ENCODE assay signal across 10 mouse cellular contexts in the genomic region with DNA sequence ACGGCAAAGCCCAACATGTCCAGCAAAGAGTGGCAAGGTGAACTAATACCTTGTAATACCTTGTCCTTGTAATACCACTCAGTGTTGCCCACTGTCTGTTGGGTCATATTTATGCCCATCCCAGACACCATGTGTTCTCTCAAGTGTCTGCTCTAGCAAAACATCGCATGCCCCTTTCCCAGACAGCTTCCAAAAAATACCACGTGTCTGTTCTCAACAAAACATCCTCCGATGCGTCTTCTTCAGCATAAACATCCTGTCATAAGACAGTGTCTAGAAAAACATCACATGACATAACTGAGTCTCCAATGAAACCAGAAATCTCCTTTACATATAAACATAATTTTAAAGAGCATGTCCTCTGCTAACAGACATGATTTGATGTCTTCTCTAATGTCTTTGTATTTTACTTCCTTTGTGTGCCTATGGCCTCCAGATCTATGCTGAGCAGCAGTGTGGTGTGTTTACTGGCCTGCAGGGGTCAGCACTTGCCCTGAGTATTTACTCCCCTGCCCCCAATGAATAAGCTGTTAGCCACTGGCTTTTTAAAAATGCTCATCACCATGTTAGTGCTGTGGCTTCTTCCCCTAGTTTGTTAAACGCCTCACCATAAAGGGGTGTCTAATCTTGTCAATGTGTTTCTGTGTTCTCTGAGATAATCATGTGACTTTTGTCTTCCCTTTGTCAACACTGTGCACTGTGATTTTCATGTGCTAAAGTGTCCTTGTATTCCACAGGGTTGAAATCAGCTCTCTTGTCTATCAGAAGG. TPM values are rescaled to one million over a fixed set of nuclear protein-coding genes. Genes with fewer than 3 reads are reported as not detected.
DNase-seq lines count a peak whose midpoint lies in the region; ATAC-seq and TF ChIP-seq lines count a peak whose summit lies in the region.
"Not testable (repeated sequence)": the region's sequence is repeated elsewhere in the genome, so short reads cannot be mapped to it uniquely, and the experiment has no call there.
"Had no signal": no experiment of that assay in that cellular context is flagged by ENCODE, and none has a peak within 500 bp of the region (broad histone marks: within the 10 kb centered on the region; RNA-seq: fewer than 3 reads in every experiment).

No protein-coding gene starts in this region.

- not testable (repeated sequence) for H3K9me3 ChIP-seq in forebrain, embryonic 14.5 days (replicated peaks; ENCODE audit: control insufficient read depth, low read length); hindbrain, embryonic 10.5 days

- H3K27me3 ChIP-seq in cerebellum, adult 2 months (ENCODE audit: control insufficient read depth, insufficient read depth, low read length); forebrain, embryonic 14.5 days (replicated peaks; ENCODE audit: control insufficient read depth, insufficient read depth, low read length); hindbrain, embryonic 10.5 days (ENCODE audit: insufficient read depth, poor library complexity, severe bottlenecking): not testable (repeated sequence)

- peak; percentile 29 for DNase-seq in Muller cell, postnatal 12 days (ENCODE audit: inconsistent ontology term)
- DNase-seq in cerebellum, adult 2 months, result peak; percentile 41 to 42
- peak; percentile 73 for DNase-seq in forebrain, embryonic 14.5 days (ENCODE audit: low spot score)
- DNase-seq in hindbrain, embryonic 10.5 days (ENCODE audit: low spot score), result peak; percentile 50
- peak in 1 of 2 experiments; percentile 16 for DNase-seq in left cerebral cortex, adult 2 months (ENCODE audit: extremely low spot score in 1 of 2, low spot score in 2 of 2)
- peak; percentile 60 for DNase-seq in retina, postnatal 7 days (ENCODE audit: low read depth, low spot score)
- DNase-seq in urinary bladder, postnatal 14 days (ENCODE audit: low spot score), result peak; percentile 28

- peak; percentile 55; the same call in 1 of the 2 replicates for TF ChIP-seq CTCF in cerebellum, adult 2 months (IDR thresholded peaks at IDR 0.05; ENCODE audit: borderline replicate concordance, insufficient read depth, low read depth, low read length)
- peak; percentile 49 for TF ChIP-seq CTCF in left cerebral cortex, adult 2 months (IDR thresholded peaks at IDR 0.05)

- not testable (repeated sequence) for H3K27ac ChIP-seq in cerebellum, adult 2 months (ENCODE audit: insufficient read depth, low read length); forebrain, embryonic 14.5 days (ENCODE audit: low read depth, low read length); left cerebral cortex, adult 2 months
- peak overlapping the region; percentile 50 for H3K27ac ChIP-seq in hindbrain, embryonic 10.5 days

- H3K36me3 ChIP-seq in forebrain, embryonic 14.5 days (ENCODE audit: control insufficient read depth, insufficient read depth, low read length); hindbrain, embryonic 10.5 days: not testable (repeated sequence)

- H3K4me2 ChIP-seq in forebrain, embryonic 14.5 days (ENCODE audit: low read length), result not testable (repeated sequence)

- not testable (repeated sequence) for H3K4me3 ChIP-seq in cerebellum, adult 2 months (replicated peaks; ENCODE audit: insufficient read depth, low read depth, low read length); forebrain, embryonic 14.5 days (ENCODE audit: low read depth, low read length); hindbrain, embryonic 10.5 days; left cerebral cortex, adult 2 months

- TF ChIP-seq POLR2A in cerebellum, adult 2 months (IDR thresholded peaks at IDR 0.05; ENCODE audit: borderline replicate concordance, insufficient read depth, low read length), result not testable (repeated sequence)

- H3K4me1 ChIP-seq in cerebellum, adult 2 months (ENCODE audit: control insufficient read depth, insufficient read depth, low read length); forebrain, embryonic 14.5 days (ENCODE audit: control insufficient read depth, insufficient read depth, low read length): not testable (repeated sequence)
- peaks cover 15% of the 10 kb centered on the region; the same call in 1 of the 2 replicates for H3K4me1 ChIP-seq in hindbrain, embryonic 10.5 days (replicated peaks)

- H3K9ac ChIP-seq in forebrain, embryonic 14.5 days (ENCODE audit: low read length), result not testable (repeated sequence)

- intact Hi-C loops in left cerebral cortex, adult 2 months (cut with DNase I), result loop anchor here (1.0 kb wide), 1 partner anchor 39 kb away; no protein-coding TSS in a partner anchor

- 0 out of 2 replicates have a peak, but pooled peaks have one; percentile 8 for ATAC-seq in forebrain, embryonic 14.5 days
- peak; percentile 81 for ATAC-seq in megakaryocyte-erythroid progenitor cell, adult 5-6 weeks (replicated peaks; ENCODE audit: low FRiP score, low TSS enrichment, poor library complexity, severe bottlenecking)

- WGBS in cerebellum, adult 2 months, result 66% methylated on average over 6 of the region's 6 CpGs
- 65% methylated on average over 6 of the region's 6 CpGs for WGBS in forebrain, embryonic 14.5 days
- WGBS in hindbrain, embryonic 10.5 days, result 67% methylated on average over 6 of the region's 6 CpGs

RNA-seq across cellular contexts. Expression of a gene that starts 22.3 kb away (rescaled TPM):
- 0.08 TPM in 1 of 2 replicates, not detected in the other for polyA plus RNA-seq in cerebellum, adult 2 months (2012; rRNA removed)
- polyA plus RNA-seq in forebrain, embryonic 14.5 days (2014; fragmentation: Nextera tagmentation; extraction: Ambion mirVana), result not detected in 2 replicates
- polyA plus RNA-seq in hindbrain, embryonic 10.5 days (2016; fragmentation: Nextera tagmentation; extraction: Ambion mirVana), result not detected in 2 replicates
- total RNA-seq in left cerebral cortex, adult 2 months (2021), result not detected
- 0.39 and 1.2 TPM in 2 replicates for total RNA-seq in megakaryocyte-erythroid progenitor cell, adult 5-6 weeks (2014; fragmentation: Nextera tagmentation)
- total RNA-seq in megakaryocyte-erythroid progenitor cell, adult 5-6 weeks (2017), result 1.3 and 14.3 TPM in 2 replicates
- total RNA-seq: left cerebral cortex, postnatal 14 days had no signal
- polyA plus RNA-seq: heart, embryonic 12.5 days had no signal

RNA-seq across cellular contexts. Expression of a gene that starts 43.8 kb away (rescaled TPM):
- not detected in 2 replicates for polyA plus RNA-seq in cerebellum, adult 2 months (2012; rRNA removed)
- polyA plus RNA-seq in forebrain, embryonic 14.5 days (2014; fragmentation: Nextera tagmentation; extraction: Ambion mirVana), result not detected in 2 replicates
- polyA plus RNA-seq in hindbrain, embryonic 10.5 days (2016; fragmentation: Nextera tagmentation; extraction: Ambion mirVana), result not detected in 2 replicates
- total RNA-seq in left cerebral cortex, adult 2 months (2021), result not detected
- total RNA-seq in megakaryocyte-erythroid progenitor cell, adult 5-6 weeks (2014; fragmentation: Nextera tagmentation), result 2.4 TPM in 1 of 2 replicates, not detected in the other
- not detected in 2 replicates for total RNA-seq in megakaryocyte-erythroid progenitor cell, adult 5-6 weeks (2017)
- polyA plus RNA-seq: heart, embryonic 12.5 days had no signal

RNA-seq across cellular contexts. Expression of a gene that starts 59.4 kb away (rescaled TPM):
- polyA plus RNA-seq in cerebellum, adult 2 months (2012; rRNA removed), result not detected in 2 replicates
- polyA plus RNA-seq in forebrain, embryonic 14.5 days (2014; fragmentation: Nextera tagmentation; extraction: Ambion mirVana), result not detected in 2 replicates
- polyA plus RNA-seq in hindbrain, embryonic 10.5 days (2016; fragmentation: Nextera tagmentation; extraction: Ambion mirVana), result not detected in 2 replicates
- not detected for total RNA-seq in left cerebral cortex, adult 2 months (2021)
- total RNA-seq in megakaryocyte-erythroid progenitor cell, adult 5-6 weeks (2014; fragmentation: Nextera tagmentation), result not detected in 2 replicates
- total RNA-seq in megakaryocyte-erythroid progenitor cell, adult 5-6 weeks (2017), result not detected in 2 replicates
- total RNA-seq: left cerebral cortex, postnatal 14 days had no signal
- polyA plus RNA-seq: heart, embryonic 12.5 days had no signal

RNA-seq across cellular contexts. Expression of a gene that starts 59.5 kb away (rescaled TPM):
- polyA plus RNA-seq in cerebellum, adult 2 months (2012; rRNA removed), result not detected in 2 replicates
- polyA plus RNA-seq in forebrain, embryonic 14.5 days (2014; fragmentation: Nextera tagmentation; extraction: Ambion mirVana), result not detected in 2 replicates
- not detected in 2 replicates for polyA plus RNA-seq in hindbrain, embryonic 10.5 days (2016; fragmentation: Nextera tagmentation; extraction: Ambion mirVana)
- total RNA-seq in left cerebral cortex, adult 2 months (2021), result not detected
- total RNA-seq in megakaryocyte-erythroid progenitor cell, adult 5-6 weeks (2014; fragmentation: Nextera tagmentation), result 0.94 TPM in 1 of 2 replicates, not detected in the other
- 1.8 and 5.5 TPM in 2 replicates for total RNA-seq in megakaryocyte-erythroid progenitor cell, adult 5-6 weeks (2017)
- total RNA-seq: left cerebral cortex, postnatal 14 days had no signal
- polyA plus RNA-seq: heart, embryonic 12.5 days had no signal
